Mouse (Mus musculus) neural tube, embryonic 10.5 days (tissue): Measurements from ENCODE around the gene Nlrp2.

ENCODE experiments used
- DNase-seq: peaks from one replicate; pipeline ENCODE4 v3.0.0-alpha.2; 2017; ENCODE audit warnings: low spot score; ENCODE audit errors: extremely low spot score

Gene Nlrp2

DNA sequence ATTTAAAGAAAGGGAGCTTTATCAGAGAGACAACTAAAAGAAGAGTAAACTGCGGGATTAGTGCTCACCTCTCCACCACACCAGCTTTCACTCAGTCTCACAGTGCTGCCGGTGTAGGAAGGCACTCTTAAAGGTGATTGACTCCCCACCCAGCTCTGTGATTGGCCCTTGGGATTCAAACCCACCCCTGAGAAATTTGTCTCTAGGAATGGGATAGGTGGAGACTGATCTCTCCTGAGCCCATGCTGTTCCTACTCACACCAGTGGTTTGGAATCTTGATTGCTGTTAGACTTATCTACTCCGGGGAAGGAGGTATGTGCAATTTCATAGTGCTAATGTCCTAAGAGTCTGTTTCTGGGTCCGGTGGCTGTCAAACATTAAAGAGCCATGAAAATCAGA, at the start of gene Nlrp2:
TSS of gene Nlrp2 (minus strand) at position 101 of the 400 bp plus-strand sequence.
- DNase-seq, result no peak

DNA sequence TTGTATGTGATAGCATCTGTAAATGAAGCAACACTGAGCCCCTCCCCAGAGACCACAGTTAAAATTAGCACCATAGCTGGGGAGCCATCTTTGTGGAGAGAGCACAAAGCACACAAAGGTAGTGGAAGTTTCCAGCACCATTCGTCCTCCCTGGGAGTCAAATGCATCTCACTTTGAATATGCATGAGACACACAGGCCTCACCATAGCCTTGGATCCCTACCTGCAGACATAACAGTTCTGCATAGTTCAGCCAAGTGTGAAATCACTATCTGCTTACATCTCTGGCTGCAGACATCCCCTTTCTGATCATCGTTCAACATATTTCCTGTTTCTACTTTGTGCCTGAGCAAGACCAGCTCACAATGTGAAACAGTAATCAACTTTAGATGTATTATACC, 15.9 kb upstream of the Nlrp2 start:
- DNase-seq, result no peak

DNA sequence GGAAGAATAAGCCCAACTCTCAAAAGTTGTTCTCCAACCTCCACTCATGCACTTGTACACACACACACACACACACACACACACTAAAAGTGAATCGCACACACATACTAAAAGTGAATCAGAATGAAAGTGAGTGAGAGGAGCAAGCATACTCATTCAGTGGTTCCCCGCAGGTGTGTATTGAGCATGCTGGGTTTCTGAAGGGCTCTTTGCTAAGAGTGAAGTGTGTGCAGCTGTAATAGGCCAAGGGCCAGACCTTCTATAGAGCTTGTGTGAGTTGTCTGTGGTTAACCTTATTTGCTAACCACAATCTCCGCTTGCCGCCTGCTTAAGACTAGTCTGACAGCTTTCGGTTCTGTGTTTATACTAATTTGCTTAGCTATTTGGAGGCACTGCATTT, 12.8 kb upstream of the Nlrp2 start:
- no peak for DNase-seq

DNA sequence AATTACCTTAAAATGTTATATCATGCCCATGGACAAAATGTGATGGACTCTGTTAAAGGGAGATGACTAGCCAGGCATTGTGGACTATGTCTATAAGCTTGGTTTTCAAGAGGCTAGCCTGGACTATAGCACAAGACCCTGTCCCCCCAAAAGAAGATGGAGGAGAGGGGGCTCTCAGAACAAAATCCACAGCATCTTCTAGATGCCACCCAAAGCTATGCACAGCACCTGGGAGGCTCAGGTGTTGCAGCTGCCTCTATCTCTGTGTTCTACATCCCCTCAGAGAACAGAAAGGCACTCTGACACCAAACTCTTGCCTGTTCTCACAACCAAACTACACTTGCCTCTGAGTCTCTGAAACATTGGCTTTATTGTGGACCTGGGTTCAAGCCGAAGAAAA, 598 bp downstream of the Nlrp2 start, which contains the start of gene Gm5065:
TSS of gene Gm5065 (plus strand) at position 301 of the 400 bp plus-strand sequence.
- DNase-seq, result no peak

DNA sequence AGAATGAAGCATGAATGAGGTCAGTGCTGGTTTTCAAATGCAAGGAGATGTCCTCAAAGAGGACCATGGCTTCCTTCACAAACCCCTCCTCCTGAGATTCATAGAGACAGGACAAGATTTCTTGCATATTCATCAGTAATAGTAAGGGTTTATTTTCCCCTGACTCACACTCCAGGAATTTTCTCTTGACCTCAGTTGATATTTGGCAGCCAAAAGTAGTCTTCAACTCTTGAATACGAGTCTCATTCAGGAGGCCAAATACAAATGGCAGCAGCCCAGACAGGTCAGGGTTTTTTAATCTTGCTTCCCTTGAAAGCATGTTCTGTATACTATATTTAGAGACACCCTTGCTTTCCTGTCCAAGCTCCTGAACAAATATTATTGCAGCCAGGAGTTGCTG, 23.3 kb downstream of the Nlrp2 start:
- no peak for DNase-seq

DNA sequence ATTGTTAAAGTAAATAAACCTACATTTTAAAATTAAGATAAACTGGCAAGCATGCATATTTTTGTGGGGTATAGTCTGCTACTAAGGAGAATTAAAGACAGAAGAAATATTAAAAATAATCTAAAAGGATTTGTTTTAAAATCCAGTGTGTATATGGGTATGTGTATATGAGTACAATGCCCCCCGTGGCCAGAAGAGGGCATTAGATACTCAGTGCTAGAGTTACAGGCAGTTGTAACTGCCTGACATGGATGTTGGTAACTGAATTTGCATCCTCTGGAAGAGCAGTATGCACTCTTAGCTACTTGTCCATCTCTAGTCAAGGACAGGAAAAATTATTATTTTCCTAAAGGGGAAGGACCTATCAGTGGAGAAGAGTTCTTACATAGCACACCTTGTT, 62.6 kb downstream of the Nlrp2 start:
- no peak for DNase-seq

DNA sequence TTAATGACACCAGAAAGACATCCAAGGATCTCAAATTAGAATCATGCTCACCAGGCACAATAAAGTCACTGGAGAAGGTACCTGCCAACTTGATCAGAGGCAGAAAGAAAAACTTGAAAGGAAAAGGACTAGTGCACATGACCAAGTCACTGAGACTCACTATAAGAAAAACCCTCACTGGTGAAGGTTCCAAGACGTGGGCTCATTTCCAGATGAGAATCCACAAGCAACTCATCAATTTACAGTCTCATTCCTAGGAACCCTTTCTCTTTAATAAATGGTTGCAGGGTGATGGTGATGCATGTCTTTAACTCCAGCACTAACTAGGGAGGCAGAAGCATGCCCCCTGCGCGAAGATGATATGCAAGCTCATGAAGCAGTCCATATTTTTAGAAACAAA, 87.8 kb downstream of the Nlrp2 start:
- DNase-seq, result no peak
